ENCODE assay signal across 8 mouse cellular contexts in genomic region chr2:153031126-153032082, GRCm38 (mm10). TPM values are rescaled to one million over a fixed set of nuclear protein-coding genes. Genes with fewer than 3 reads are reported as not detected.
DNase-seq lines count a peak whose midpoint lies in the region; ATAC-seq and TF ChIP-seq lines count a peak whose summit lies in the region.

Xkr7 (plus strand) TSS chr2:153031852.

- H3K36me3 ChIP-seq in heart, embryonic 16.5 days (ENCODE audit: control insufficient read depth, insufficient read depth), result no peaks in the 10 kb centered on the region
- no peaks in the 10 kb centered on the region for H3K36me3 ChIP-seq in heart, adult 2 months (ENCODE audit: control insufficient read depth, insufficient read depth, low read length)
- H3K36me3 ChIP-seq in intestine, postnatal 0 days (ENCODE audit: control insufficient read depth, insufficient read depth), result no peaks in the 10 kb centered on the region

- H3K27ac ChIP-seq in heart, embryonic 16.5 days (ENCODE audit: low read length), result no peak within 1 kb of the TSS
- no peak within 1 kb of the TSS for H3K27ac ChIP-seq in heart, adult 2 months
- no peak within 1 kb of the TSS for H3K27ac ChIP-seq in intestine, postnatal 0 days (ENCODE audit: low read depth, low read length)

- peaks cover 48% of the 10 kb centered on the region for H3K27me3 ChIP-seq in heart, embryonic 16.5 days (ENCODE audit: control insufficient read depth, insufficient read depth, low read length)
- peaks cover 8% of the 10 kb centered on the region for H3K27me3 ChIP-seq in heart, adult 2 months (ENCODE audit: control insufficient read depth, insufficient read depth, low read length)
- H3K27me3 ChIP-seq in intestine, postnatal 0 days (replicated peaks; ENCODE audit: control insufficient read depth, insufficient read depth, low read length), result peaks cover 40% of the 10 kb centered on the region

- H3K4me3 ChIP-seq in heart, embryonic 16.5 days (ENCODE audit: low read length), result peak within 1 kb of the TSS; percentile 45
- no peak within 1 kb of the TSS for H3K4me3 ChIP-seq in heart, adult 2 months
- H3K4me3 ChIP-seq in intestine, postnatal 0 days (ENCODE audit: low read depth, low read length), result peak within 1 kb of the TSS; percentile 36

- H3K4me1 ChIP-seq in heart, embryonic 16.5 days (ENCODE audit: control insufficient read depth, insufficient read depth, low read length), result peaks cover 5% of the 10 kb centered on the region; the same call in 1 of the 2 replicates
- H3K4me1 ChIP-seq in heart, adult 2 months (ENCODE audit: control insufficient read depth, insufficient read depth, low read length), result no peaks in the 10 kb centered on the region
- H3K4me1 ChIP-seq in intestine, postnatal 0 days (replicated peaks; ENCODE audit: control insufficient read depth, insufficient read depth, low read length), result no peaks in the 10 kb centered on the region

- H3K9me3 ChIP-seq in heart, embryonic 16.5 days (replicated peaks; ENCODE audit: control insufficient read depth, low read length), result no peaks in the 10 kb centered on the region
- no peaks in the 10 kb centered on the region for H3K9me3 ChIP-seq in intestine, postnatal 0 days (ENCODE audit: control insufficient read depth)

- intact Hi-C loops in heart, adult 2 months (cut with DNase I), result no loop called here
- intact Hi-C loops in heart, postnatal 14 days (cut with DNase I), result no loop called here

- no peak for TF ChIP-seq EP300 in heart, adult 2 months (IDR thresholded peaks at IDR 0.05; ENCODE audit: insufficient read depth, low read depth, low read length)

- no peaks in the 10 kb centered on the region for H3K79me2 ChIP-seq in heart, adult 2 months (replicated peaks; ENCODE audit: control insufficient read depth, insufficient read depth, low read length)

- no peak for TF ChIP-seq POLR2A in heart, adult 2 months (IDR thresholded peaks at IDR 0.05; ENCODE audit: insufficient read depth, low read depth, low read length)

- ATAC-seq in heart, embryonic 16.5 days (replicated peaks; ENCODE audit: extremely low read depth, insufficient read depth, low FRiP score), result no peak
- no peak for ATAC-seq in intestine, postnatal 0 days

- TF ChIP-seq CTCF in heart, adult 2 months (IDR thresholded peaks at IDR 0.05), result no peak
- no peak for TF ChIP-seq CTCF in intestine, postnatal 0 days (IDR thresholded peaks at IDR 0.05; ENCODE audit: low read depth)

- no peak within 1 kb of the TSS for H3K9ac ChIP-seq in heart, embryonic 16.5 days (ENCODE audit: low read length)
- H3K9ac ChIP-seq in heart, adult 2 months (ENCODE audit: low read depth, low read length), result no peak within 1 kb of the TSS
- no peak within 1 kb of the TSS for H3K9ac ChIP-seq in intestine, postnatal 0 days (ENCODE audit: low read depth, low read length)

- no peak for DNase-seq in heart, adult 2 months
- DNase-seq in MN1 (ENCODE audit: low spot score), result peak; percentile 84
- peak; percentile 55 for DNase-seq in embryo, embryonic 11 days
- DNase-seq in retina, embryonic 14.5 days (ENCODE audit: low spot score), result peak; percentile 64
- no peak for DNase-seq in urinary bladder, adult 18-20 months (ENCODE audit: low spot score in 2 of 2)
- no peak for DNase-seq in heart, postnatal 14 days

- H3K4me2 ChIP-seq in heart, embryonic 16.5 days (ENCODE audit: low read depth, low read length), result peak within 1 kb of the TSS; percentile 70
- H3K4me2 ChIP-seq in intestine, postnatal 0 days (replicated peaks; ENCODE audit: low read depth), result peak within 1 kb of the TSS; percentile 65

- 3% methylated on average over 44 of the region's 54 CpGs for WGBS in heart, embryonic 16.5 days
- 4% methylated on average over 48 of the region's 54 CpGs for WGBS in heart, adult 2 months
- WGBS in intestine, postnatal 0 days, result 3% methylated on average over 39 of the region's 54 CpGs

RNA-seq across cellular contexts. Expression of gene Xkr7, which starts in this region (rescaled TPM):
- polyA plus RNA-seq in heart, embryonic 16.5 days (2015; fragmentation: Nextera tagmentation; extraction: Ambion mirVana), result not detected in 2 replicates
- total RNA-seq in heart, adult 2 months (2021), result not detected
- polyA plus RNA-seq in heart, adult 2 months (2012; rRNA removed), result 0.08 TPM in 1 of 2 replicates, not detected in the other
- not detected in 2 replicates for polyA plus RNA-seq in intestine, postnatal 0 days (2015; fragmentation: Nextera tagmentation; extraction: Ambion mirVana)
- not detected for total RNA-seq in heart, postnatal 14 days (2021)

Comparison
In these comparisons a context has a peak if more than half of its experiments do, and no peak if none do; other contexts are left out.
1. DNase-seq: peak in MN1 (single experiment), embryo, embryonic 11 days (single experiment) and retina, embryonic 14.5 days (single experiment); none in heart, adult 2 months (0 of 2), urinary bladder, adult 18-20 months (0 of 2) and heart, postnatal 14 days (0 of 2).